Mouse (Mus musculus): Measurements from ENCODE around the gene Rtl5.

- TF ChIP-seq POLR2A (IDR thresholded peaks at IDR 0.05; ENCODE audit: borderline replicate concordance, low read depth, low read length), result no peak
- no peak for TF ChIP-seq CTCF (IDR thresholded peaks at IDR 0.05; ENCODE audit: low read depth, low read length)
Observed at GRCm38 (mm10) chrX:102075158-102075557, 4.1 kb upstream of the Rtl5 start.

Measured in bone marrow macrophage, adult 2 months (primary cell).